Mouse (Mus musculus) heart, embryonic 11.5 days (tissue): Measurements from ENCODE around the gene Lexm. TPM values are rescaled to one million over a fixed set of nuclear protein-coding genes. Genes with fewer than 3 reads are reported as not detected.

Source experiments
- ATAC-seq: fragments of 200-750 bp; cut with Nextera tagmentation; replicated peaks from 2 replicates; pipeline ENCODE4 v1.8.0; 2017; ENCODE audit warnings: moderate library complexity; ENCODE audit not compliant: insufficient number of reproducible peaks, low FRiP score, low TSS enrichment
- H3K27ac ChIP-seq: fragments of 300-500 bp; sonication (generic); 2 replicates; pipeline ENCODE4 v1.5.1; 2014; ENCODE audit warnings: mild to moderate bottlenecking, low read depth, low read length
- H3K27me3 ChIP-seq: fragments of 300-500 bp; sonication (generic); 2 replicates; pipeline ENCODE4 v1.6.1; 2014; ENCODE audit warnings: mild to moderate bottlenecking, low read length, mixed read lengths; ENCODE audit not compliant: control insufficient read depth, insufficient read depth
- H3K36me3 ChIP-seq: fragments of 300-500 bp; sonication (generic); 2 replicates; pipeline ENCODE4 v1.6.1; 2014; ENCODE audit warnings: mild to moderate bottlenecking, low read length, moderate library complexity, mixed read lengths; ENCODE audit not compliant: control insufficient read depth, insufficient read depth
- H3K4me1 ChIP-seq: fragments of 300-500 bp; sonication (generic); 2 replicates; pipeline ENCODE4 v1.6.1; 2014; ENCODE audit warnings: low read length; ENCODE audit not compliant: control insufficient read depth, insufficient read depth
- H3K4me2 ChIP-seq: fragments of 300-500 bp; sonication (generic); 2 replicates; pipeline ENCODE4 v1.6.1; 2014; ENCODE audit warnings: mild to moderate bottlenecking, moderate library complexity
- H3K4me3 ChIP-seq: fragments of 300-500 bp; sonication (generic); 2 replicates; pipeline ENCODE4 v1.5.1; 2014; ENCODE audit warnings: low read depth, low read length
- H3K9ac ChIP-seq: fragments of 300-500 bp; sonication (generic); 2 replicates; pipeline ENCODE4 v1.6.1; 2014; ENCODE audit warnings: mild to moderate bottlenecking, low read depth, low read length, moderate library complexity
- H3K9me3 ChIP-seq: fragments of 300-500 bp; sonication (generic); replicated peaks from 2 replicates; pipeline ENCODE4 v1.6.1; 2016; ENCODE audit warnings: low read length; ENCODE audit not compliant: control insufficient read depth
- WGBS: fragments of 180-500 bp; shearing (Covaris S2); extraction: QIAGEN DNeasy Blood & Tissue Kit; methylation state at CpG from one replicate; pipeline ENCODE4 v1.1.7; 2014; ENCODE audit not compliant: insufficient replicate concordance; 5-methylcytosine and 5-hydroxymethylcytosine counted together
- polyA plus RNA-seq: library from polyadenylated mRNA; unstranded; fragments of >200 nt; fragmentation: Nextera tagmentation; extraction: Ambion mirVana; gene quantifications from 2 replicates; pipeline ENCODE4 v1.2.1, GENCODE M21; 2014

Lexm gene
- polyA plus RNA-seq, 1 experiment from 2014 or later = 0.34 TPM

GRCm38 (mm10) chr4:106564161-106564560, 52.9 kb downstream of the Lexm start:
- no peak for ATAC-seq
- H3K9ac ChIP-seq = no peak overlapping the region
- H3K27me3 ChIP-seq = no peaks in the 10 kb centered on the region
- H3K27ac ChIP-seq = no peak overlapping the region
- H3K36me3 ChIP-seq = peaks cover 16% of the 10 kb centered on the region
- no peaks in the 10 kb centered on the region for H3K9me3 ChIP-seq
- H3K4me3 ChIP-seq = no peak overlapping the region
- peaks cover 22% of the 10 kb centered on the region for H3K4me1 ChIP-seq
- 90% methylated on average over 11 of the region's 11 CpGs for WGBS
- no peak overlapping the region for H3K4me2 ChIP-seq

- H3K4me3 ChIP-seq = peak overlapping the region; percentile 95
- WGBS = 56% methylated on average over 9 of the region's 9 CpGs
- peaks cover 16% of the 10 kb centered on the region for H3K36me3 ChIP-seq
- H3K4me1 ChIP-seq = peaks cover 22% of the 10 kb centered on the region
- no peak overlapping the region for H3K27ac ChIP-seq
- H3K9me3 ChIP-seq = no peaks in the 10 kb centered on the region
- H3K27me3 ChIP-seq = no peaks in the 10 kb centered on the region
- no peak for ATAC-seq
- peak overlapping the region; percentile 1; the same call in 1 of the 2 replicates for H3K9ac ChIP-seq
- peak overlapping the region; percentile 96 for H3K4me2 ChIP-seq
These were observed 53.9 kb downstream of the Lexm start for GRCm38 (mm10) chr4:106562837-106563790.

- no peak for ATAC-seq
- H3K36me3 ChIP-seq = peaks cover 16% of the 10 kb centered on the region
- peaks cover 22% of the 10 kb centered on the region for H3K4me1 ChIP-seq
- H3K9ac ChIP-seq = peak overlapping the region; percentile 86
- peak overlapping the region; percentile 95 for H3K4me3 ChIP-seq
- H3K27me3 ChIP-seq = no peaks in the 10 kb centered on the region
- H3K4me2 ChIP-seq = peak overlapping the region; percentile 96
- H3K27ac ChIP-seq = 0 out of 2 replicates have a peak overlapping the region, but pooled peaks have one; percentile 77
- H3K9me3 ChIP-seq = no peaks in the 10 kb centered on the region
- 14% methylated on average over 6 of the region's 6 CpGs for WGBS
These were observed 55.0 kb downstream of the Lexm start for GRCm38 (mm10) chr4:106562006-106562405.

- under 1% methylated on average over 79 of the region's 89 CpGs for WGBS
- peak; percentile 97 for ATAC-seq
These were observed 55.9 kb downstream of the Lexm start, which contains the start of gene Dhcr24 for GRCm38 (mm10) chr4:106560846-106561781. Gene Dhcr24 (plus strand): TSS chr4:106561038.

GRCm38 (mm10) chr4:106560213-106560845, 56.7 kb downstream of the Lexm start:
- H3K27me3 ChIP-seq = no peaks in the 10 kb centered on the region
- no peaks in the 10 kb centered on the region for H3K9me3 ChIP-seq

More at GRCm38 (mm10) chr4:106560846-106561781, 55.9 kb downstream of the Lexm start, which contains the start of gene Dhcr24:
- Histone ChIP-seq H3K4me2 (peak within 1 kb of the TSS; percentile 96), H3K9ac (peak within 1 kb of the TSS; percentile 86), H3K9me3 (no peaks in the 10 kb centered on the region), H3K27me3 (no peaks in the 10 kb centered on the region), H3K27ac (peak within 1 kb of the TSS; percentile 77), H3K36me3 (peaks cover 13% of the 10 kb centered on the region), H3K4me1 (peaks cover 22% of the 10 kb centered on the region), H3K4me3 (peak within 1 kb of the TSS; percentile 95)

GRCm38 (mm10) chr4:106559343-106560212, 57.5 kb downstream of the Lexm start:
- Histone ChIP-seq H3K27ac (peak overlapping the region; percentile 77; the same call in 1 of the 2 replicates), H3K4me2 (peak overlapping the region; percentile 96), H3K4me1 (peaks cover 22% of the 10 kb centered on the region), H3K36me3 (peaks cover under 1% of the 10 kb centered on the region; the same call in 1 of the 2 replicates), H3K9me3 (no peaks in the 10 kb centered on the region), H3K4me3 (peak overlapping the region; percentile 95), H3K9ac (no peak overlapping the region), H3K27me3 (no peaks in the 10 kb centered on the region)
- ATAC-seq = no peak
- WGBS = 31% methylated on average over 13 of the region's 13 CpGs

More at GRCm38 (mm10) chr4:106560213-106560845, 56.7 kb downstream of the Lexm start:
- Histone ChIP-seq H3K9ac (peak overlapping the region; percentile 47), H3K4me1 (peaks cover 22% of the 10 kb centered on the region), H3K27ac (peak overlapping the region; percentile 77), H3K4me2 (peak overlapping the region; percentile 96), H3K36me3 (peaks cover 8% of the 10 kb centered on the region), H3K4me3 (peak overlapping the region; percentile 95)
- ATAC-seq = peak; percentile 70
- WGBS = 2% methylated on average over 20 of the region's 20 CpGs

- Histone ChIP-seq H3K9ac (no peak overlapping the region), H3K27ac (no peak overlapping the region), H3K9me3 (no peaks in the 10 kb centered on the region), H3K4me2 (no peak overlapping the region), H3K4me1 (peaks cover 11% of the 10 kb centered on the region), H3K36me3 (no peaks in the 10 kb centered on the region), H3K4me3 (no peak overlapping the region), H3K27me3 (no peaks in the 10 kb centered on the region)
- ATAC-seq = no peak
- no CpG with 5 or more reads among the region's 1 CpGs for WGBS
These were observed 59.1 kb downstream of the Lexm start for GRCm38 (mm10) chr4:106557978-106558377.
